Mouse (Mus musculus) forebrain, embryonic 16.5 days (tissue): ENCODE measurements at regions not wholly inside any gene's neighbourhood (a gene's known extent, or its start where the extent isn't known, plus 50 kb on each side); places are given as distances from the start of the nearest gene placed in this dataset.

ENCODE experiments used
- ATAC-seq: fragments of 200-750 bp; cut with Nextera tagmentation; 2 replicates; pipeline ENCODE4 v1.8.0; 2017; ENCODE audit warnings: mild to moderate bottlenecking, moderate library complexity
- H3K27ac ChIP-seq: fragments of 300-500 bp; sonication (generic); 2 replicates; pipeline ENCODE4 v1.5.1; 2014; ENCODE audit warnings: low read length, control low read depth
- H3K27me3 ChIP-seq: fragments of 300-500 bp; sonication (generic); replicated peaks from 2 replicates; pipeline ENCODE4 v1.6.1; 2014; ENCODE audit warnings: low read length; ENCODE audit not compliant: control insufficient read depth, insufficient read depth
- H3K36me3 ChIP-seq: fragments of 300-500 bp; sonication (generic); 2 replicates; pipeline ENCODE4 v1.6.1; 2014; ENCODE audit not compliant: control insufficient read depth, insufficient read depth
- H3K4me1 ChIP-seq: fragments of 300-500 bp; sonication (generic); replicated peaks from 2 replicates; pipeline ENCODE4 v1.6.1; 2014; ENCODE audit warnings: low read length; ENCODE audit not compliant: control insufficient read depth, insufficient read depth
- H3K4me2 ChIP-seq: fragments of 300-500 bp; sonication (generic); 2 replicates; pipeline ENCODE4 v1.6.1; 2014; ENCODE audit warnings: mild to moderate bottlenecking, low read length, control low read depth
- H3K4me3 ChIP-seq: fragments of 300-500 bp; sonication (generic); replicated peaks from 2 replicates; pipeline ENCODE4 v1.5.1; 2014; ENCODE audit warnings: mild to moderate bottlenecking, low read length, control low read depth
- H3K9ac ChIP-seq: fragments of 300-500 bp; sonication (generic); replicated peaks from 2 replicates; pipeline ENCODE4 v1.6.1; 2014; ENCODE audit warnings: low read depth, low read length, control low read depth
- H3K9me3 ChIP-seq: fragments of 300-500 bp; sonication (generic); 2 replicates; pipeline ENCODE4 v1.6.1; 2016; ENCODE audit warnings: low read length; ENCODE audit not compliant: control insufficient read depth
- WGBS: fragments of 180-500 bp; shearing (Covaris S2); extraction: QIAGEN DNeasy Blood & Tissue Kit; methylation state at CpG from one replicate; pipeline ENCODE4 v1.1.7; 2014; 5-methylcytosine and 5-hydroxymethylcytosine counted together

DNA sequence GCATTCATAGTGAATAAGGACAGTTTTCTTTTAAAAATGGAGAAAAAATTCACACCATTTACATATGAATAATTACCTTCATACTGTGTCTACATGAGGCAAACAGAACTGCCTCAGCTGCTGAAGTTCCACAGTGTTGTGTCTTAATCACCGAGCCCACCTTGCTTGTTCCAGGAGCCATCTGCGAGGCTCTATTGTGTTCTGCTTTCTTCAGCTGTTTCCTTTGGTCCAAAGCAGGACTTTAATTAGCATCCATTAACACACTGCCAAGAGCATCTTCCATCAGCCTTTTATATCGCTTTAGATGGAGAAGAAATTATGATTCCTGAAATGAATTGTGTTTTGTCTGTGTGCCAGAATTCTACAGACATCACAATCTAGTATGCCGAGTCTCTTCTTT lies 3423.1 kb upstream of the Lrrc6 start:
- WGBS: 14% methylated on average over 4 of the region's 4 CpGs

DNA sequence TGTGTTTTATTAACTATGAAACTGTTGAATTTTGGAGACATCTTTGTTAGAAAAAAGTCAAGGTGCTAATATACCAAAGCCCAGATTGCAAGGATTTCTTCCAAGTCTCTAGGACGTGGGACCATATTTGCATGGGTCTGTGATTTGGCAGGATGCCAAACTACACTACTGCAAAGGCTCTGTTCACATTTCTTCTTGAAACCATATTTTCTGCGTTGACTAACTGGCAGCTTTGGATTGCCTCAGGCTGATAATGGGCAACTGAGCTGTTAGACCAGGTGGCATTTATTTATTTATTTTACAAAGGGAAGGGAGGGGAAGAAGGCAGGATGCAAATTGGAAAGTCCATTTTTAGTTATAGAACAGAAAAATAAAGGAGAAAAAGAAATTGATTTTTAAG lies 3422.6 kb upstream of the Lrrc6 start:
- 0 out of 2 replicates have a peak overlapping the region, but pooled peaks have one; percentile 31 for H3K27ac ChIP-seq
- no peak overlapping the region for H3K4me3 ChIP-seq
- H3K27me3 ChIP-seq: no peaks in the 10 kb centered on the region
- WGBS: 7% methylated on average over 2 of the region's 2 CpGs
- ATAC-seq: peak; percentile 89
- no peaks in the 10 kb centered on the region for H3K36me3 ChIP-seq
- peaks cover 9% of the 10 kb centered on the region for H3K4me1 ChIP-seq
- H3K9ac ChIP-seq: no peak overlapping the region
- no peaks in the 10 kb centered on the region for H3K9me3 ChIP-seq
- H3K4me2 ChIP-seq: no peak overlapping the region

More for the DNA sequence above, 3423.1 kb upstream of the Lrrc6 start:
- ATAC-seq: peak; percentile 95
- H3K27ac ChIP-seq: peak overlapping the region; percentile 52
- no peaks in the 10 kb centered on the region for H3K27me3 ChIP-seq
- H3K9me3 ChIP-seq: no peaks in the 10 kb centered on the region
- no peak overlapping the region for H3K9ac ChIP-seq
- no peaks in the 10 kb centered on the region for H3K36me3 ChIP-seq
- H3K4me3 ChIP-seq: no peak overlapping the region
- no peak overlapping the region for H3K4me2 ChIP-seq
- H3K4me1 ChIP-seq: peaks cover 9% of the 10 kb centered on the region

DNA sequence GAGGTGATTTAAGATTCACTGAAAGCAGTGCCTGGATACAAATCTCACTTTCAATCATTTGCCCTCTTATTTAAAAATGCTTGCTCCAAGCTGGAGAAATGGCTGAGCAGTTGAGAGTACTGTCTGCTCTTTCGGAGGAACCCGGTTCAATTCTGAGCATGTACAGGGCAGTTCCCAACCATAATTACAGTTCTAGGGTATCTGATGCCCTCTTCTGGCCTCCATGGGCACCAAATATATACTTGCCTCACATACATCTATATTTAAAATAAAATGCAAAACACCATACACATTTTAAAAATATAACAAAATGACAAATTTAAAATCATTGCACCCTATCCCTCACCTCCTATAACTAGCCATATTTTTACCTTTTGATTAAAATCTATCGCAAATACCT lies 3421.5 kb upstream of the Lrrc6 start:
- Histone ChIP-seq H3K4me1 (peaks cover 9% of the 10 kb centered on the region), H3K4me3 (no peak overlapping the region), H3K36me3 (no peaks in the 10 kb centered on the region), H3K9ac (no peak overlapping the region), H3K4me2 (no peak overlapping the region), H3K27me3 (no peaks in the 10 kb centered on the region), H3K27ac (no peak overlapping the region), H3K9me3 (no peaks in the 10 kb centered on the region)
- 71% methylated on average over 3 of the region's 3 CpGs for WGBS
- ATAC-seq: no peak

DNA sequence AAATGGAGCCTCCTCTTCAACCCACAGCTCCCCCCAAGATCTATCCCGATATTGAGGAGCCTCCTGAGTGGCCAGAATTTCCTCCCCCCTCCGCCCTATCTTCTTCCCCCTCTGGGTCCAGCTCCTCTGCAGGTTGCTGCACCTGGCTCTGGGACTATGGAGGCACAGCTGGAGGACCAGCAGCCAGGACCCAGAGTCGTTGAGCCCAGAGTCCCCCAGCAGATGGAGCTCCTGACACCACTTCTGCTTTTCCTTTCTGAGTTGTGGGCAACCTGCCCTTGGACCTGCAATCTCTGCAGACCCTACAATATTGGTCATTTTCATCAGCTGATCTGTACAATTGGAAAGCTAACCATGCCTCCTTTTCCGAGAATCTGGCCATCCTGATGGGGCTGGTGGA lies 3385.1 kb upstream of the Lrrc6 start:
- ATAC-seq: no peak
- Histone ChIP-seq H3K9me3 (no peaks in the 10 kb centered on the region), H3K4me1 (no peaks in the 10 kb centered on the region), H3K9ac (no peak overlapping the region), H3K27me3 (no peaks in the 10 kb centered on the region), H3K27ac (no peak overlapping the region), H3K4me2 (no peak overlapping the region), H3K4me3 (no peak overlapping the region), H3K36me3 (no peaks in the 10 kb centered on the region)
- WGBS: 79% methylated on average over 4 of the region's 4 CpGs

DNA sequence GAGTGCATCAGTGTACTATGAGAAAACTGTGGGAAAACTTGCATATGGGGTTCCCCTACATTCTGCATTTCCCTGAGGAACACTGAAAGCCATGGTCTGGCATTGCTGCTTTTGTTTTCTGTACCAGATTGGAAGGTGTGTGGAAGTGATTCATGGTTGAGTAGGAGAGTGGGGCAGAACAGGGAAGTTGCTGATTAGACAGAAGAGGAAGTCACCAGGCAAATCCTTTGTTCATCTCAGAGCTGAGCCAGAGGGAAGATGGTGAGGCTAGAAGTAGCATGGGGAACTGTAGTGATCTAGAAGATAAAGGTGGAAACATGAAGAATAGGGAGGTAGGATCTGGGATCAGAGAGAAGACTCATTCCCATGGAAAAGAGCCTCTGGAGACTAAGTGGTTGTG lies 3377.8 kb upstream of the Lrrc6 start:
- Histone ChIP-seq H3K4me1 (no peaks in the 10 kb centered on the region), H3K9ac (no peak overlapping the region), H3K9me3 (no peaks in the 10 kb centered on the region), H3K27ac (no peak overlapping the region), H3K4me2 (no peak overlapping the region), H3K27me3 (no peaks in the 10 kb centered on the region), H3K36me3 (no peaks in the 10 kb centered on the region), H3K4me3 (no peak overlapping the region)
- ATAC-seq: no peak

DNA sequence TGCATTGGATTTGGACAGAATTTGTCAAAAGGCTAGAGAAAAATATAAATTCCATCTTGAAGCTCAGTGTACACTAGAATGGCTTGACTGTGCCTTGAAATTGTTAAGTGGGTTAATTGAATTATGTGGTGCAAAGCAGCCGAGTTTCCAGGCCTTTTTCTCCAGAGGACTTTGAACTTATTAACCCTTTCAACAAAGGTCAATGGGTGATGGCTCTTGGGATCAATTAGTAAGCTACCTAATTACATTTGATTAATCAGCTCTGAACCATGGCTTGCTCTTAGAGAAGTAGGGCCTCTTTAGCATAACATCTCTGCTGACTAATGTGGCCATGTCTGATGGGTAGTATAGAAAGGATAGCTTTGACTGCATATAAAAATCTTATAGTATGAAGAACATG lies 3352.8 kb upstream of the Lrrc6 start:
- 3% methylated on average over 1 of the region's 1 CpGs for WGBS
- Histone ChIP-seq H3K4me2 (no peak overlapping the region), H3K36me3 (no peaks in the 10 kb centered on the region), H3K27ac (no peak overlapping the region), H3K9ac (no peak overlapping the region), H3K4me3 (no peak overlapping the region), H3K4me1 (no peaks in the 10 kb centered on the region), H3K27me3 (no peaks in the 10 kb centered on the region), H3K9me3 (no peaks in the 10 kb centered on the region)
- ATAC-seq: no peak

DNA sequence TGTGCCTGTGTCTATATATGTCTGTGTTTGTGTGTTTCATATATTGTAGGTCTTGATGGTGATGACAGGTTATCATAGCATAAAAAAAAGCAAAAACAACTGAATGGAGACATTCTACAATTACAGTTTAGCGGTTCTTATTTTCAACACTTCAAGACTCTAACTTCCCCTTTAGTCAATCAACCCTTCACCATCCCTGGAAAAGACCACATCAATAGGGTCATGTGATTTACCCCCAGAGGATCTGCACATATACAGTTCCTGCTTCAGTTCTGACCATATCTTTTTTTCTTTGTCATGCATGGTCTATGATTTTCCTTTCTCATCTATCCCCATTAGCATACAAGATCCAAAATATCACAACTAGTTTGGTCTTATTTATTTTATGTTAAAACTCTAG lies 3348.9 kb upstream of the Lrrc6 start:
- no peaks in the 10 kb centered on the region for H3K9me3 ChIP-seq
- 90% methylated on average over 1 of the region's 1 CpGs for WGBS
- ATAC-seq: no peak
- H3K4me2 ChIP-seq: no peak overlapping the region
- H3K4me1 ChIP-seq: no peaks in the 10 kb centered on the region
- H3K9ac ChIP-seq: no peak overlapping the region
- H3K36me3 ChIP-seq: no peaks in the 10 kb centered on the region
- no peaks in the 10 kb centered on the region for H3K27me3 ChIP-seq
- no peak overlapping the region for H3K4me3 ChIP-seq
- H3K27ac ChIP-seq: no peak overlapping the region
